Mouse (Mus musculus): Measurements from ENCODE around the gene Gm11627.

Gm11627 gene

DNA sequence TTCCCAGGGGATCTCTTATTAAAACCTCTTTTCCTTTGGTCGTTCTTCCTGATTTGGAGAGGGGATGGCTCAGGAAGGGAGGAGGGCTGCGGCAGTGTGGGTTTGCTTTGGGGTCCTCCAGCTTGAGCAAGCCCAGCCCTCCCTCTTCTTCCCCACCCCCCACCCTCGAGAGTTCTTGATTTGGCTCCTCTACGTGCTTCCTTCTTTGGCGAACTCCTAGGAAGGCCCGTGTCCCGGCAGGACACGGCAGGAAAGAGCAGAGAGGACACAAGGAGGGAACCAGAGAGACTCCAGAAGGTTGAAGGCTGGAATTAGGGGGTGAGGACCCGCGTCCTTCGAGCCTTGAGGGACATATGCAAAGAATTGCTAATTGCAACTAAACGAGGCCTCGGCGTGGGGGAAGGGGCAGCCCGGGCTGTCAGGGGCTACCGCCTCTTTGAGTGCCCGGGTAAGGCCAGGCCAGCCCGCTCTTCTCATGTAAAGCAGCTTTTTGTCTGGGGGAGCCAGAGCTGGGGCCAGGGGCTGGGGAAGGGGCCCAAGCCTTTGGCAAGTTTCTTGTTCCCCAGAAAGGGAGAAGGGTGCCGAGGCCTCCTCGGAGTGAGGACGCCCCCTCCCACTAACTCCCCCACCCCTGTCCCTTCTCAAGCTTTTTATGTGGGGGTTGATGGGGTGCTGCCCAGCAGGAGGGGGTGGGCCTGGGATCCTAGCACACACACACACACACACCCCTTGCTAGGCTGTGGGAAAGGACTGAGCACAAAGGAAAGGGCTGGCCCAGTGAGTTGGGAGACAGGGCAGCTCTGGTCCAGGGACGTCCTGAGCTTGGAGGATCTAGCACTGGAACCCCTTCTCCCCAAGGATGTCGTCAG lies at the start of gene Gm11627:
Gm11627 (minus strand) TSS at position 297 of the 869 bp plus-strand sequence.
- 25% methylated on average over 23 of the region's 23 CpGs for WGBS

DNA sequence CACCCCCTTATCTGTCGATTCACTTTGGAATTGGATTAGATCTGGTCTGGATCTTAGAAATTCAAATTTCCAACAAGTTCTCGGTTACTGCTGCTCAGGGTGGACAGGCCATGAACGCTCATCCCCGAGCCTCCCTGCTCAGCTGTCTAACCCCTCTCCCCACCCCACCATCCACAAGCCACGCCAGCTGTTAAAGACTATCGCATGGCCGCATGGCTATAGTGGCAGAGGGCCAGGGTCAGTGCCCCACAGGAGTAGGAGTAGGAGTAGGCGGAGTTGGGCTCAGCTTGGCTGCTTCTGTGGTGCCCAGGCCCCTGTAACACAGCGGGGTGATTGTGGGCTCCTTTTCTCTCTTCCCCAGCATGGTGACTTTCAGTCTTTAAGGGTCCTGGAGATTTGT lies 49.3 kb upstream of the Gm11627 start:
- WGBS = 70% methylated on average over 9 of the region's 9 CpGs

DNA sequence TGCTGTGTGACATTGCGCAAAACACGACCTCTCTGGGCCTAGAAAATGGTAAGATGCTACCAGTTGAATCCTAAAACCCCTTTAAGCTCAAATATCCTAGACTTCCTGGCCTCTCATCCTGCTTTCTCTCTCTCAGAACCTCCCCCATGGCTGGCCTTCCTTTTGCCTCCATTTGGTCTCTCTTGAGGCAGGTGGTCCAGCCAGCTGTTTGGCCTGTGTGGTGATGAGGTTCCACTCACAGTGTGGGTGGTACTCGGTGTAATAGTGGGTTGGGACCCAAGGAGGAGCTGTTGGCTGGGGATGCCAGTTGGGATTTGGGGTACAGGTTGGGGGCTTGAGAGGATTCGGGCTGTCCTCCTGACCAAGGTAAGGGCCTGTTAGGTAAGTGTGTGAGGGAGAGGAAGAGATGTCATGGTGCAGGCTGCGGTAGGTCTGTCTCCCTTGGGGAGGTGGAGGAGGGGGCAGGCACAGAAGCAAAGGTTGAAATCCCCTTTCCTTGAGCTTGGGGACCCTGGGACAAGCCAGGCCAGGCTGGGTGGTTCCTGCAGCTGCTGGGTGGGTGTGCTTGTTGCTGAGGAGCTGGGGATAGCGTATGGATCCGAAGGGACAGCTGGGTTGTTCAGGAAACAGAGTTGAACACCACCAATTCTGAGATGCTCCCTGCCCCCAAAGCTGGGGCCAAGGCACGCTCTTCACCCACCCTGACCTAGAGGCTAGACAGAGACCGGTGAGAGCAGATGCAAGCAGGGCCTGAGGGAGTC lies 48.1 kb upstream of the Gm11627 start:
- 92% methylated on average over 9 of the region's 9 CpGs for WGBS

DNA sequence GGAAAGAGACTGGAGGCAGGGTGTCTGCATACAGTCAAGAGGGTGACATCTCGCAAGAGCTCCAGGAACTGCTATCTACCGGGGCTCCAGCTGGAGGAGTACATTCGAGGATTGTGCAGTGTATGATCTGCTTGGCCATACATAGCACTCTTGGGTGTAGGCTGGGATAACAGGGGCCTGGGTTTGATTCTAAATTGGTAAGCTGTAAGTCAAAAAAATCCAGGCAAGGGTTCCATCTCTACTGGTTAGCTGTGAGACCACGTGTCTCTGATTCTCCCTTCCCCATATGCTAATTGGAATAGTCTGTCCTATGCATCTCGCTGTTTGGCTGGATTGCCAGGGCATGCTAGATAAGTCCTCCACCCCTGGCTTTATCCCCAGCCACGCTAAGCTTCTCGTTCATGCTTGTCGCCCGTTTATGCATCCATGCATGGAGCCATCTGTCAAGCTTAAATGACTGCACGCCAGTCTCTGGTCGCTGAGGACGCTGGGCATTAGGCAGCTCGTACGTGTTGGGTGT lies 45.7 kb upstream of the Gm11627 start:
- 42% methylated on average over 14 of the region's 14 CpGs for WGBS

DNA sequence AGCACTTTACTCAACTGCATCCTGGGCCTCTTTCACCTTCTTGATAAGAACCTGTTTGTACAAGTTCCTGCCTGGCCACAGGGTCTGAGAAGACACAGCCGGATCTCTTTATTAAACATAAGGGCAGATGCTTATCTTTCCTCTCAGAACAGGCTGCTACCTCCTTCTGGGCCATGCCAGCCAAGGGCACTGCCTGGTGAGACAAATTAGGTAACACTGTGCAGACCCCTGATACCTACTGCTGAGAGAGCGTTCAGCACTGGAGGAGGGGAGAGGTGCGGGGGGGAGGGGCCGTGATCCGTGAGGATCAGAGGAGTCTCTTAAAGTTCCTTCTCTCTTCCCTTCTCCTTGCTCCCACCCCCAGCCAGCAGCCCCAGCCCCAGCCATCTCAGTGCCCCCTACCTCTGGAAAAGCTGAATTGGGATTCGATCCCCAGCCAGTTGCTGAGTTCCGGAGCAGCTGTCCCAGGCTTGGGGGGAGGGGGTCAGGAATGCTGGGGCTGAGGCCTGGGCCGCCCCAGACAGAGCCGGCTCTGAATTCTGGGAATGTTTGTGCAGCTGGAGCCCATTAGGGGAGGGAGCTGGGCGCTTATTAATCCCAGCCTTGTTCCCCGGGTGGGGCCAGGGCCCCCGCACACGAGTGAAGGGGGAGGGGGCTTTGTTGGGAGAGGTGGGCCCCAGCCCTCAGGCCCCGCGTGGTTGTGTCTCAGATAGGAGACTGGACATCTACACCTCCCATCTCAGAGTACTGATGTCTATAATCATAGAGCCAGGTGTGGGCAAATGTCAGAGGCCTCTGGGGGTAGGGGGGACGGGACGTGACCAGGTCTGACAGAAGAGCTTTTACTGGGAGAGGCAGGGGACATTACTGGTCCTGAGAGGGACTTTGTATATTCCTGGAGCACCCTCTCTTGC lies 44.9 kb upstream of the Gm11627 start:
- WGBS = 33% methylated on average over 17 of the region's 17 CpGs

DNA sequence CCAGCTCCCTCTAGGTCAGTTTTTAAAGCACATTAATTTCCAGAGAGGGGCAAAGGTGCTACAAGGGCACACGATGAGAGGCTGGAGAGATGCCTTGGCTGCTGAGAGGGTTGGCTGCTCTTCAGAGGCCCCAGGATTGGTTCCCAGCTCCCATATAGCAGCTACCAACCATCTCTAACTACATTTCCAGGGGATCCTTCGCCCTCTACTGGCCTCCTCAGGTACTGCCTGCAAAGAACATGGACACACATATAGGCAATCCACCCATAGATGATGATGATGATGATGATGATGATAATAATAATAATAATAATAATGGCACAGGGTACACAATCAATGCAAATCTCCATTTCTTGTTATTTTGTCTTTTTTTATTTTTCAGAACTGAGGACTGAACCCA lies 40.2 kb upstream of the Gm11627 start:
- WGBS = 58% methylated on average over 2 of the region's 2 CpGs

DNA sequence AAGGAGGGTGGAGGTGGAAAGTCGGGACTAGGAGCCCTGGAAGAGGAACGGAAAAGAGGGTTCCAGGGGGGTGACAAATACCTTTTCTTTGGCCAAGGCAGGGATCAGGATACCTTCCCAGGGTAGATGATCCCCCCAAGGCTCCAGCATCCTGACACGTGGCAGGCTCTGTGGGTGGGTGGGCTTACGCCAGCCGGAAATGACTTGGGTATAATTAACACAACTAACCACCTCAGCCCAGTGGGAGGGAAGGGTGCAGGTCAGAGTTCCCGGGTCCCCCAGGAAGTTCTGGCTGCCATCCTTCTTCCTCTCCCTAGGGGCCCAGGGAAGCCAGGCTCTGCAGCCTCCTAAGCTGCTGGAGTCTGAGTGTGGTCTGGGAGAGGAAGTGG lies 32.0 kb upstream of the Gm11627 start:
- 55% methylated on average over 6 of the region's 6 CpGs for WGBS

DNA sequence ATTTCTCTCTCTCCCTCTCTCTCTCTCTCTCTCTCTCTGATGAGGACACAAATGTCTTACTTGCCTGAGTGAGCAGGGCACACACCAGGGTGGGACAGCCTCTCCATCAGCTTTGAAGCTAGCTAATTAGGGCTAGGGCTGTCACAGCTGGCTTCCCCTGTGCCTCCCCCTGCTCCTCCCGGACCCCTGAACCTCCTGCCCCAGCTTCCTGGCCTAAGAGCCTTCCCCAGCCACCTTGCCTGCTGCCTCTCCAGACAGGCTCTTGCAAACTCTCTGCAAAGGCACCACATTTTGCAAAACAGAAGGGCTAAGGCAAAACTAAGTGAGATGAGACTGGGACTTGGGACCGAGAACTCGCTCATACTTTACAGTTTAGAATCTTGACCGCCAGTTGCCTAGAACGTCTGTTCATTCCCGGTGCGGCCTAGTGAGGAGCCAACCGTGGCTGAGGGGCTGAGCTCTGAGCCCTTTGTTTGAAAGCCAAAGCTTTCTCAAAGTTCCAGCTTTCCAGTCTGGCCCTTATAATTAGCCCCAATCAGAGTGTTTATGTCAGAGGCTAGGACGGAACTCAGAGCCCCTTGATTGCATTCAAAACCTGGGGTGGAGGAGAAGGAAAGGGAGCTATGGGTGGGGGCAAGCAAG lies 31.5 kb upstream of the Gm11627 start:
- WGBS = 69% methylated on average over 9 of the region's 9 CpGs

DNA sequence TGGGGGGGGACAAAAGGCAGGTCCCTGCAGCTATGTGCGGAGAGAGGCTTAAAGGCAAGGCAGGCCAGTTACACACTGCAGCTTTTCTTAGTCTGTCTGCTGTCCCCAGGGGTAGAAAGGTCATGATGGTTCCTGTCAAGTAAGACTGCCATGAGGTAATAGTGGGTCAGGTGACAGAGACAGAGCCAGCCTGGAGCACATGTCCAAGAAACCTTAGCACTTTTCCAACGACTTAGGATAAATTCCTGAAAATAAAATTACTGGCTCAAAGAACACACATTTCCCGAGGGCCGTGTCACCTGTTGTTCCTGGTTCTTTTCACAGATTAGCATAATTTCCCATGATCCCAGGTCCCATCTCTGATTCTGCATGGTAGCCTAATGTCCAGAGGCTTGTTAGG lies 31.0 kb upstream of the Gm11627 start:
- 68% methylated on average over 4 of the region's 4 CpGs for WGBS

DNA sequence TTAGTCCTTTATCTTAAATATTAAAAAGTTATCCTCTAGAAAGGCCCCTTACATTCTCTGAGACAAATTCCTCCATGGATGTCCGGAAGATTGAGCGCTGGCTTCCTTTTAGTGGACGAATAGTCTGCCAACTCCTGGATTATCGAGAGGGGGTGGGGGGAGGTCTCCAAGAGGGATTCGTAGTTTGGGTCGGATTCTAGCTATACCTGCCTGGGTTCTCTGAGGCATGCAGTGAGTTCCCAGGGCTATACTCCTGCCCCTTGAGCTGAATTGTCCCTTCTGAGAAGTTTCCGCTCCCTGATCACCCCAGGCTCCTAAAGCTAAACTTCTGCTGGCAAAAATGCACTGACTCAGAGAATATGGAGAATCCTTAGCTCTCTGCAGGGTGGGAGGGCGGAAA lies 30.2 kb upstream of the Gm11627 start:
- 76% methylated on average over 8 of the region's 8 CpGs for WGBS

DNA sequence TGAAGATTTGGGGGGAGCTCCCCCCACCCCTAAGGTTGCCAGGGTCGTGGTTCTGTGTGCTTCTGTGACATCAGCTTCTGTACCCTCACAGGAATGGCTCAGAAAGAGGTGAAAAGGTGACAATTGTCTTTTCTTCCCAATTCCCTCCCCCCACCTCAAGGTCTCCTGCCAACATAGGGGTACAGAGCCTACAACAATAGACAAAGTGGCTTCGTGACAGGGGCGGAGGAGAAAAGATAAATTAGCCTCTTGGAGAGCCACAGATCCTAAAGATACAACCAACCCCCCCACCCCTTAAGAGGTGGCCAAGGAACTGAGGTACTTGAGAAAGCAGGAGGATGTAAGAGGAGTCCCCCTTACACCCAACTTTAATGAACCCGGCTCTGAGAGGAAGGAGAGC lies 29.4 kb upstream of the Gm11627 start:
- 67% methylated on average over 4 of the region's 4 CpGs for WGBS

DNA sequence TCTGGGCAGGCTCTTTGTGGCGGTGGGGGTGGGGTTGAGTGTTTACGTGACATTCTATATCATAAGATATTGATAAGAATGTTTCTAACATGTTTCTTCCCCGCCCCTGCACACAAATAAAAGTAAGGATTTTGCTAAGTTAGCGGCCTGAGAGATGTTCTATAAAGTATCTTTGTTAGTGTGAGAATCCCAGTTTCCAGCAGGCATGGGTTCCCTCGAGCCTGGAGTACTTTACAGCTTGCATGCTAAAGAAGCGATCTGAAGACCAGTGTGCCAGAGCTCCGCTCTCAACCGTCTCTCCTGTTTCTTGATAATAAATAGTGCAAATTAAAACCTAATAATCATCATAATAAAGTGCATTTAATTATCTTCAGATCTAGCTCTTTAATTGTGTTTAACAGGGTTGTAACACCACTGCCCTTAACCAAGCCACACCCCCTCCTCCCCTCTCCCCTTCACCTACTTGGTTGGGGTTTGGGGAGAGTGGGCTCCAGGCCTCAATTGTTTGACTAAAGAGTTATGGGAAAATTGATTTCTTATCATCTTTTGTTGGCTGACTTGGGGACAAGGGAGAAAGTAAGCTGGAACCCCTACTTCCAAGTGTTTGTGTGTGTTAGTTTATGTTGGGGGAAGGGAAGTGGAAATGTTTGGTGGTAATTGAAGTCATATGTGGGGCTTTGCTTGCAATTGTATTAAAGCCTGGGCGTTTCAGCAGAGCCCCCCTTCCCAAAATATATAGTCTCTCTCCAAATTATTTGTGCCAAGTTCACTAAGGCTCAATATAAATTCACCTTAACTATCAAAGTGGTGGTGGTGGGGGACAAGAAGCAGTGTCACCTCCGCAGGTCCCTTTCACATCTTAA lies 28.7 kb upstream of the Gm11627 start:
- 63% methylated on average over 10 of the region's 10 CpGs for WGBS

DNA sequence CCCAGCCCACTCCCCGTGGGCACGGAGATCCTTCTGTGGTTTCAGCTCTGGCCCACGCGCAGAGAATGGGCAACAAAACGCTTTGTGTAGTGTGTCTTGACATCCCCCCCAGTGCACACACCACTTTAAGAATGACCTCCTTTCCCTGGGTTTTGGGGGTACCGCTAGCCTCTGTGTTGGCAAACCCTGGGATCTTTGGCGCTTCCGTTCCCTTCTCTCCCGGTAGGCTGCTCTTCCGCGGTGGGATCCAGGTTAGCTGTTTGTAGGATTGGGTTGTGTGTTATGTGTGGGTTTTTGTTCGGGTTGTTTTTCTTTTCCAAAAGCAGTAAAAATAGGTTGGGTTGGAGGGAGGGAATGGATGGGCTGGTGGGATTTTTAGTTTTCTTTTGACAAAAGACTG lies 27.9 kb upstream of the Gm11627 start:
- 45% methylated on average over 12 of the region's 12 CpGs for WGBS

DNA sequence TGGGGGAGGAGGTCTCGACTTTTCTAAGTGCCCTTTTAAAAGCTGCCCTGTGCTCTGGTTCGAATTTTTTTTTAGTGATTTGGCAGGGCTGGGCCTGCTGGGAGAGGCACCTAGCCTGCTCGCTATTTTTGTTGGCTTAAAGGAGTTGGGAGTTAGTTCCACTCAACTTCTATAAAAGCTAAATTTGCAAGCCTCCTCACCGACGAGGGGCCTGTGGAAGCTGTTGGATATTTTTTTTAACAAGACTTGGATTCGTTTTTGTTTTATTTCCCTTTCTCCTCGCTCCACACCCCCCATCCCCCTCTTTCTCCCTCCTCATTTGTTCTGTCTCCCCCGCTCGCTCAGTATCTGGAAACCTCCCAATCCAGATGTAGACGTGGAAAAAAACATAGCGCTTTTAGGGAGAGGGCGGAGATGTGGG lies 27.5 kb upstream of the Gm11627 start:
- WGBS = 15% methylated on average over 12 of the region's 12 CpGs

DNA sequence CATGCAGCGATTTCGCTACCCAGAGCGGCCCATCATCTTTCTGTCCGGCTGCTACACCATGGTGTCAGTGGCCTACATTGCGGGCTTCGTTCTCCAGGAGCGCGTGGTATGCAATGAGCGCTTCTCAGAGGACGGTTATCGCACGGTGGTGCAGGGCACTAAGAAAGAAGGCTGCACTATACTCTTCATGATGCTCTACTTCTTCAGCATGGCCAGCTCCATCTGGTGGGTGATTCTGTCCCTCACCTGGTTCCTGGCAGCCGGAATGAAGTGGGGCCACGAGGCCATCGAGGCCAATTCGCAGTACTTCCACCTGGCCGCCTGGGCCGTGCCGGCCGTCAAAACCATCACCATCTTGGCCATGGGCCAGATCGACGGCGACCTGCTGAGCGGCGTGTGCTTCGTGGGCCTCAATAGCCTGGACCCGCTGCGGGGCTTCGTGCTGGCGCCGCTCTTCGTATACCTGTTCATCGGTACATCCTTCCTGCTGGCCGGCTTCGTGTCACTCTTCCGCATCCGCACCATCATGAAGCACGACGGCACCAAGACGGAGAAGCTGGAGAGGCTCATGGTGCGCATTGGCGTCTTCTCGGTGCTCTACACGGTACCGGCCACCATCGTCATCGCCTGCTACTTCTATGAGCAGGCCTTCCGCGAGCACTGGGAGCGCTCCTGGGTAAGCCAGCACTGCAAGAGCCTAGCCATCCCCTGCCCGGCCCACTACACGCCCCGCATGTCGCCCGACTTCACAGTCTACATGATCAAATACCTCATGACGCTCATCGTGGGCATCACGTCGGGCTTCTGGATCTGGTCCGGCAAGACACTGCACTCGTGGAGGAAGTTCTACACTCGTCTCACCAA lies 26.5 kb upstream of the Gm11627 start:
- WGBS = 4% methylated on average over 62 of the region's 62 CpGs

DNA sequence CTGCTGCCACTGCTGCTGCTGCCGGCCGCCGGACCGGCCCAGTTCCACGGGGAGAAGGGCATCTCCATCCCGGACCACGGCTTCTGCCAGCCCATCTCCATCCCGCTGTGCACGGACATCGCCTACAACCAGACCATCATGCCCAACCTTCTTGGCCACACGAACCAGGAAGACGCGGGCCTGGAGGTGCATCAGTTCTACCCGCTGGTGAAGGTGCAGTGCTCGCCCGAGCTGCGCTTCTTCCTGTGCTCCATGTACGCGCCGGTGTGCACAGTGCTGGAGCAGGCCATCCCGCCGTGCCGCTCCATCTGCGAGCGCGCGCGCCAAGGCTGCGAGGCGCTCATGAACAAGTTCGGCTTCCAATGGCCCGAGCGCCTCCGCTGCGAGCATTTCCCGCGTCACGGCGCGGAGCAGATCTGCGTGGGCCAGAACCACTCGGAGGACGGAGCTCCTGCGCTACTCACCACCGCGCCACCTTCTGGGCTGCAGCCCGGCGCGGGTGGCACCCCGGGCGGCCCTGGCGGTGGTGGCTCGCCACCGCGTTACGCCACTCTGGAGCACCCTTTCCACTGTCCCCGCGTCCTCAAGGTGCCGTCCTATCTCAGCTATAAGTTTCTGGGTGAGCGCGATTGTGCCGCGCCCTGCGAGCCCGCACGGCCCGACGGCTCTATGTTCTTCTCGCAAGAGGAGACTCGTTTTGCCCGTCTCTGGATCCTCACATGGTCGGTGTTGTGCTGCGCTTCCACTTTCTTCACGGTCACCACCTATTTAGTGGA lies 25.7 kb upstream of the Gm11627 start:
- 1% methylated on average over 74 of the region's 74 CpGs for WGBS

DNA sequence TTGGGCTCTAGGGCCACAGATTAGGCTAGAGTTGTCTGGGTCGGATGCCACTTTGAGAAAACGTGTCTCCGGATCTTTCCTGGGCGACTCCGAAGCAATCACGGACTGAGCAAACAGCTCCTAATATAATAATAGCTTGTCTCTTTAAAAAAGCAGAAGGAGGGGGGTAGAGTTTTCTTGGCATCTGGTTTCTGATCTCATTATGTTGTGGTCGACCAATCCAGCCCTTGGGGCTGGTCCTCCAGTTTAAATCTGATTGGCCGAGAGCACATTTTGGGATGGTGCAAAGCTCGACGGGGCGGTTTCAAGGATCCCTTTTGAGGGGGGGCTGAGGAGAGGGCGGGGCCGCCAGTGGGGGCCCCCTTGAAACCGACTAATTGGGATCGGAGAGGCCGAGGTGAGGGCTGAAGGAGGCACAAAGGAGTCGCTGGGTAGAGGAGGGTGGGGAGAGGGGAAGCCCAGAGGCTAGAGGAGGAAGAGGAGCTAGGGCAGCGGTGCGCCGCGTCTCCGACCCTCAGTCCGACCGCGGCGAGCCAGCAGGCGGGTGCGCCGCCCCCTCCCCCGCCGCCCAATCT lies 24.8 kb upstream of the Gm11627 start, which contains the start of gene Fzd2:
Fzd2 (plus strand) TSS at position 387 of the 575 bp plus-strand sequence.
- WGBS = under 1% methylated on average over 31 of the region's 31 CpGs

DNA sequence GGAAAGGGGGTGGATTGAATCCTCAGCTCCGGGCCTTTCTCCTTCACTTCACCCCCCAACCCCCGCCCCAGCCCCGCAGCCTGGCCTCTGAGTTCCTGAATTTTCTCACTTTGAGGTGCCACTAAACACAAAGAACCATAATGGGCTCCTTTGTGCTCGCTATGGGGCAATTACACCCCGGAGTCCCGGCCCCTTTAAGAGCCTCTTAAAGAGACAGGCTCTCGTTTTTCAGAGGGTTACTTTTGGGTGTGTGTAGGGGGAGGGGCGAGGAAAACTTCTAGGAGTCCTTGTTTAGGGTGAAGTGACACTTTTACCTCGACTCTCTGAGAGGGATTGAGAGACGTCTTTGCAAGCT lies 24.2 kb upstream of the Gm11627 start:
- 2% methylated on average over 10 of the region's 10 CpGs for WGBS
